Mouse (Mus musculus) CH12.LX (cell line): Measurements from ENCODE around the gene Srprb. TPM values are rescaled to one million over a fixed set of nuclear protein-coding genes. Genes with fewer than 3 reads are reported as not detected.

ENCODE experiments used
- DNase-seq: peaks from one replicate; pipeline ENCODE4 v3.0.0-alpha.2; 2013; ENCODE audit errors: extremely low read depth
- H3K27ac ChIP-seq: 2 replicates; pipeline ENCODE4 v1.5.1; 2012; ENCODE audit warnings: low read depth, mild to moderate bottlenecking, control low read depth, moderate library complexity; ENCODE audit not compliant: insufficient read depth
- H3K27me3 ChIP-seq: replicated peaks from 2 replicates; pipeline ENCODE3; 2012; ENCODE audit warnings: inconsistent platforms
- H3K36me3 ChIP-seq, 2 experiments: replicated peaks in 1 of 2; 2 replicates each; pipeline versions ENCODE3 to v1.6.1; 2012; ENCODE audit warnings: inconsistent platforms in 1 of 2, low read length in 1 of 2, mild to moderate bottlenecking in 1 of 2, mixed read lengths in 1 of 2, moderate library complexity in 1 of 2; ENCODE audit not compliant: control insufficient read depth in 1 of 2, insufficient read depth in 1 of 2
- H3K4me1 ChIP-seq, 2 experiments: 2 replicates each; pipeline ENCODE4 v1.6.1; 2012; ENCODE audit warnings: inconsistent platforms in 1 of 2, moderate library complexity in 1 of 2; ENCODE audit not compliant: insufficient read depth in 2 of 2, control insufficient read depth in 1 of 2
- H3K4me2 ChIP-seq: 2 replicates; pipeline ENCODE4 v1.6.1; 2012; ENCODE audit warnings: low read depth, mild to moderate bottlenecking, control low read depth; ENCODE audit not compliant: poor library complexity, insufficient read depth, severe bottlenecking
- H3K4me3 ChIP-seq, 3 experiments: fragments of 150-350 bp in 1 of 3; sonication (generic) in 1 of 3; replicated peaks in 1 of 3; 2 replicates each; pipeline versions ENCODE3 to v1.5.1; 2011 to 2012; ENCODE audit warnings: low read depth in 2 of 3, low read length in 2 of 3, mild to moderate bottlenecking in 2 of 3, moderate library complexity in 2 of 3, control low read depth in 1 of 3, improper control_type of control experiment in 1 of 3, inconsistent platforms in 1 of 3, mixed read lengths in 1 of 3; ENCODE audit not compliant: poor library complexity in 1 of 3
- H3K79me2 ChIP-seq: replicated peaks from 2 replicates; pipeline ENCODE4 v1.6.1; 2012; ENCODE audit warnings: mild to moderate bottlenecking, moderate library complexity; ENCODE audit not compliant: control insufficient read depth, poor library complexity, insufficient read depth, severe bottlenecking; ENCODE audit errors: extremely low read depth
- H3K9ac ChIP-seq: 2 replicates; pipeline ENCODE4 v1.6.1; 2012; ENCODE audit warnings: low read depth, mild to moderate bottlenecking, control low read depth, moderate library complexity; ENCODE audit not compliant: insufficient read depth
- H3K9me3 ChIP-seq: replicated peaks from 2 replicates; pipeline ENCODE3; 2012; ENCODE audit warnings: low read length, inconsistent platforms, mixed read lengths
- CHD1 ChIP-seq: IDR thresholded peaks from 2 replicates; pipeline ENCODE4 v1.6.1; 2012; ENCODE audit warnings: low read depth, low read length, improper control_type of control experiment, inconsistent platforms
- CHD2 ChIP-seq: IDR thresholded peaks from 2 replicates; pipeline ENCODE4 v1.6.1; 2011; ENCODE audit warnings: low read length, improper control_type of control experiment
- CTCF ChIP-seq, 2 experiments: IDR thresholded peaks in 1 of 2; conservative IDR thresholded peaks in 1 of 2; 2 replicates each; pipeline ENCODE4 v1.5.1; 2011 to 2012; ENCODE audit warnings: low read depth in 2 of 2, low read length in 2 of 2, improper control_type of control experiment in 1 of 2, inconsistent platforms in 1 of 2, mild to moderate bottlenecking in 1 of 2, moderate library complexity in 1 of 2
- E2F4 ChIP-seq: IDR thresholded peaks from 2 replicates; pipeline ENCODE4 v1.6.1; 2011; ENCODE audit warnings: low read depth, low read length, improper control_type of control experiment; ENCODE audit not compliant: insufficient replicate concordance
- ETS1 ChIP-seq: conservative IDR thresholded peaks from 2 replicates; pipeline ENCODE4 v1.6.1; 2012; ENCODE audit warnings: low read depth, mild to moderate bottlenecking, inconsistent platforms, low read length, improper control_type of control experiment, moderate library complexity
- GABPA ChIP-seq: IDR thresholded peaks from 2 replicates; pipeline ENCODE4 v1.6.1; 2012; ENCODE audit warnings: low read depth, low read length, improper control_type of control experiment, inconsistent platforms; ENCODE audit not compliant: insufficient replicate concordance
- HCFC1 ChIP-seq: IDR thresholded peaks from 2 replicates; pipeline ENCODE4 v1.6.1; 2012; ENCODE audit warnings: low read depth, mild to moderate bottlenecking, inconsistent platforms, low read length, improper control_type of control experiment
- JUND ChIP-seq: conservative IDR thresholded peaks from 2 replicates; pipeline ENCODE4 v1.6.1; 2011; ENCODE audit warnings: low read depth, low read length, improper control_type of control experiment
- KAT2A ChIP-seq: IDR thresholded peaks from 2 replicates; pipeline ENCODE4 v1.6.1; 2012; ENCODE audit warnings: low read length, improper control_type of control experiment, inconsistent platforms; ENCODE audit not compliant: insufficient replicate concordance
- MAFK ChIP-seq: IDR thresholded peaks from 2 replicates; pipeline ENCODE4 v1.6.1; 2011; ENCODE audit warnings: low read length, improper control_type of control experiment; ENCODE audit not compliant: insufficient replicate concordance
- MAX ChIP-seq: IDR thresholded peaks from 2 replicates; pipeline ENCODE4 v1.6.1; 2011; ENCODE audit warnings: low read length, improper control_type of control experiment
- MAZ ChIP-seq: IDR thresholded peaks from 2 replicates; pipeline ENCODE4 v1.6.1; 2012; ENCODE audit warnings: low read depth, mild to moderate bottlenecking, inconsistent platforms, low read length, improper control_type of control experiment, moderate library complexity
- MXI1 ChIP-seq: IDR thresholded peaks from 2 replicates; pipeline ENCODE4 v1.6.1; 2011; ENCODE audit warnings: mild to moderate bottlenecking, low read depth, low read length, improper control_type of control experiment
- MYC ChIP-seq: IDR thresholded peaks from 2 replicates; pipeline ENCODE4 v1.6.1; 2011; ENCODE audit warnings: low read depth, mild to moderate bottlenecking, improper control_type of control experiment, low read length
- PAX5 ChIP-seq: IDR thresholded peaks from 2 replicates; pipeline ENCODE4 v1.6.1; 2012; ENCODE audit warnings: low read length, inconsistent platforms, mixed read lengths
- POLR2A ChIP-seq: IDR thresholded peaks from 2 replicates; pipeline ENCODE4 v1.6.1; 2011; ENCODE audit warnings: low read depth, mild to moderate bottlenecking, improper control_type of control experiment, low read length
- SMC3 ChIP-seq: IDR thresholded peaks from 2 replicates; pipeline ENCODE4 v1.6.1; 2011; ENCODE audit warnings: low read depth, low read length, improper control_type of control experiment
- TBP ChIP-seq: conservative IDR thresholded peaks from 2 replicates; pipeline ENCODE4 v1.6.1; 2011; ENCODE audit warnings: low read depth, low read length, improper control_type of control experiment
- USF1 ChIP-seq: IDR thresholded peaks from 2 replicates; pipeline ENCODE4 v1.6.1; 2014; ENCODE audit warnings: low read depth, mild to moderate bottlenecking, inconsistent platforms, low read length, improper control_type of control experiment
- ZC3H11A ChIP-seq: IDR thresholded peaks from 2 replicates; pipeline ENCODE4 v1.6.1; 2012; ENCODE audit warnings: low read depth, mild to moderate bottlenecking, inconsistent platforms, low read length, improper control_type of control experiment
- ZNF384 ChIP-seq: IDR thresholded peaks from 2 replicates; pipeline ENCODE4 v1.6.1; 2012; ENCODE audit warnings: low read depth, low read length, improper control_type of control experiment, inconsistent platforms
- dilution Hi-C: fragments of 300-500 bp; cut with MboI; formaldehyde crosslinking; loops from 2 replicates; pipeline ENCODE4 v1.14.3; 2020; ENCODE audit warnings: low sequenced_read_pairs; ENCODE audit not compliant: extremely low pct_unique_long_range_greater_than_20kb, extremely low pct_ligation_motif_present
- in situ Hi-C: fragments of 300-500 bp; cut with MboI; formaldehyde crosslinking; loops from 3 replicates; pipeline ENCODE4 v1.14.3; 2019; ENCODE audit warnings: low sequenced_read_pairs, low pct_ligation_motif_present, low pct_unique_long_range_greater_than_20kb, mixed read lengths
- polyA plus RNA-seq: library from polyadenylated mRNA; unstranded; fragments of >175 nt; gene quantifications from 2 replicates; pipeline ENCODE4 v1.2.1, GENCODE M21; 2012; ENCODE audit warnings: low read depth; ENCODE audit not compliant: insufficient read length
- total RNA-seq, 2 experiments: library from RNA; depleted of rRNA; stranded (reverse); fragments of 300-350 nt in 1 of 2; fragments of >200 nt in 1 of 2; gene quantifications; 2 replicates each; pipeline ENCODE4 v1.2.3; 2012 to 2014

Gene Srprb
- total and polyA plus RNA-seq, 3 experiments, result 39.5 to 67.2 (median 59.7) TPM

DNA sequence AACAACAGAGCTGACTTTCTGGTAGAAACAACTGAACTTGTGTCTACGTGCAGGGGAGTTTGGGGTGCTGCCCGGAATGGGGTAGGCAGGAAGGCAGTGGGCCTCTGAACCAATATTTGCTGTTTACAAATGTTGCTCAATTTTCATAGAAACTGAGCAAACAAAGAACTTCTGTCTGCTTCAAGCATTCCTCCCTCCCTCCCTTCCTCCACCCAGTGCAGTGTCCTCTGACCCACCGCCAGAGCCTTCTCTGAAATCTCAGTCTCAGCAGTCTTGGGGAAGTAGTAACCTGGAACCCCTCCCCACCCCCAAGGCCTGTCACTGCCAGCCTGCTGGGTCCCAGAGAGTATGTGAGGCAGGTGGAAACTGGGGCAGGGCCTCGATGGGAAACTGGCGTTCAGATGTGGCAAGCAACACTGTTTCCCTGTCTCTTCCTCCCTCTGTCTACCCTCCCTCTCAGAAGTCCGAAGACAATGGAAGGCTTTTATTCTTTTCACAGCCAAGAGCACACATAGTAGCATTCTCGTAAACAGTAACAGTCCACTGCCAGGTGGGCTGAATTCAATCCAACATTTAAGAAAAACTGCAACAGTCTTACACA, 32.7 kb upstream of the Srprb start:
- DNase-seq, result no peak
- no peaks in the 10 kb centered on the region for H3K79me2 ChIP-seq
- in situ Hi-C loops, result no loop called here
- H3K4me3 ChIP-seq, result no peak overlapping the region
- no peak overlapping the region for H3K4me2 ChIP-seq
- no peaks in the 10 kb centered on the region; a peak in 1 of 4 replicates for H3K4me1 ChIP-seq
- H3K27ac ChIP-seq, result no peak overlapping the region
- no peaks in the 10 kb centered on the region for H3K9me3 ChIP-seq
- no peaks in the 10 kb centered on the region for H3K36me3 ChIP-seq
- dilution Hi-C loops, result no loop called here
- H3K9ac ChIP-seq, result no peak overlapping the region
- no peak for TF ChIP-seq ZNF384
- H3K27me3 ChIP-seq, result peaks cover 4% of the 10 kb centered on the region

DNA sequence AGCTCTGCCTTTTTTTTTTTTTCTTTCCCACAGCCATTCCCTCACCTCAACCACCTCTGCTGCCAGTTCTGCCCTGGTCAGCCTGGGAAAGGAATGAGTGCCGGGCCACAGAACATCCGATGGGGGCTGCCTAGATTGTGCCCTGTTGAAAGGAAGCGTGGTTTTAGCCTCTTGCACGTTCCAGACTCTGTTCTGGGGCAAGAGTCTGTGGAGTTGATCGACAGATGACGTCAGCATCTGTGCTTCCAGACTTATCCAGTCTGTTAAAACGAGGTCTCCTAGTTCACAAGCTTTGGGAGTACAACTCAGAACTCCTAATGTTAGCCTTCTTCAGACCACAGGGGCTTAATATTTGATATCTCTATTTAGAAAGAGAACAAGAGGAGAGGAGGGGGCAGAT, 32.1 kb upstream of the Srprb start:
- no peaks in the 10 kb centered on the region for H3K36me3 ChIP-seq
- H3K4me3 ChIP-seq, result no peak overlapping the region
- dilution Hi-C loops (no loop called here), in situ Hi-C loops (no loop called here)
- peaks cover 7% of the 10 kb centered on the region for H3K27me3 ChIP-seq
- DNase-seq, result no peak
- H3K9ac ChIP-seq, result no peak overlapping the region
- H3K4me1 ChIP-seq, result no peaks in the 10 kb centered on the region; a peak in 1 of 4 replicates
- TF ChIP-seq E2F4 (no peak), ETS1 (no peak), PAX5 (no peak), USF1 (no peak), TBP (no peak), JUND (no peak), MAZ (no peak), HCFC1 (no peak), ZC3H11A (no peak), CHD2 (no peak), MXI1 (no peak), POLR2A (no peak), CHD1 (no peak), MAFK (no peak), CTCF (conservative IDR thresholded peaks at IDR 0.05 in 1 of 2, IDR thresholded peaks at IDR 0.05 in 1 of 2; ENCODE audit: low read depth in 2 of 2, low read length in 2 of 2) (no peak), MYC (no peak), SMC3 (no peak), GABPA (no peak), KAT2A (no peak), MAX (no peak)
- H3K4me2 ChIP-seq, result no peak overlapping the region
- no peaks in the 10 kb centered on the region for H3K79me2 ChIP-seq
- no peak overlapping the region for H3K27ac ChIP-seq
- no peaks in the 10 kb centered on the region for H3K9me3 ChIP-seq
